Mouse (Mus musculus) neural tube, embryonic 15.5 days (tissue): ENCODE results near the gene Pnpo. TPM values are rescaled to one million over a fixed set of nuclear protein-coding genes. Genes with fewer than 3 reads are reported as not detected.
A peak's percentile ranks its signal among the peaks of the same experiment; 100 is the strongest.

ENCODE experiments used
- ATAC-seq: fragments of 200-750 bp; cut with Nextera tagmentation; 2 replicates; pipeline ENCODE4 v1.8.0; 2017; ENCODE audit warnings: mild to moderate bottlenecking, moderate TSS enrichment, moderate library complexity; ENCODE audit not compliant: low FRiP score
- H3K27ac ChIP-seq: fragments of 300-500 bp; sonication (generic); replicated peaks from 2 replicates; pipeline ENCODE4 v1.5.1; 2015; ENCODE audit warnings: mild to moderate bottlenecking, inconsistent platforms
- H3K27me3 ChIP-seq: fragments of 300-500 bp; sonication (generic); replicated peaks from 2 replicates; pipeline ENCODE4 v1.6.1; 2015; ENCODE audit warnings: inconsistent platforms
- H3K36me3 ChIP-seq: fragments of 300-500 bp; sonication (generic); 2 replicates; pipeline ENCODE4 v1.6.1; 2015; ENCODE audit warnings: inconsistent platforms
- H3K4me1 ChIP-seq: fragments of 300-500 bp; sonication (generic); 2 replicates; pipeline ENCODE4 v1.6.1; 2015; ENCODE audit warnings: inconsistent platforms
- H3K4me2 ChIP-seq: fragments of 300-500 bp; sonication (generic); 2 replicates; pipeline ENCODE4 v1.6.1; 2015; ENCODE audit warnings: inconsistent platforms, mild to moderate bottlenecking, moderate library complexity
- H3K4me3 ChIP-seq: fragments of 300-500 bp; sonication (generic); replicated peaks from 2 replicates; pipeline ENCODE4 v1.5.1; 2015; ENCODE audit warnings: mild to moderate bottlenecking, inconsistent platforms
- H3K9ac ChIP-seq: fragments of 300-500 bp; sonication (generic); replicated peaks from 2 replicates; pipeline ENCODE4 v1.6.1; 2015; ENCODE audit warnings: mild to moderate bottlenecking, inconsistent platforms
- H3K9me3 ChIP-seq: fragments of 300-500 bp; sonication (generic); replicated peaks from 2 replicates; pipeline ENCODE4 v1.6.1; 2016; ENCODE audit warnings: inconsistent platforms
- WGBS: fragments of 180-500 bp; shearing (Covaris S2); methylation state at CpG from one replicate; pipeline ENCODE4 v1.1.7; 2015; ENCODE audit warnings: mixed read lengths; 5-methylcytosine and 5-hydroxymethylcytosine counted together
- polyA plus RNA-seq: library from polyadenylated mRNA; unstranded; fragments of >200 nt; fragmentation: Nextera tagmentation; extraction: Ambion mirVana; gene quantifications from 2 replicates; pipeline ENCODE4 v1.2.1, GENCODE M21; 2015

Gene Pnpo
- 30.8 and 35.8 TPM in 2 replicates for polyA plus RNA-seq

DNA sequence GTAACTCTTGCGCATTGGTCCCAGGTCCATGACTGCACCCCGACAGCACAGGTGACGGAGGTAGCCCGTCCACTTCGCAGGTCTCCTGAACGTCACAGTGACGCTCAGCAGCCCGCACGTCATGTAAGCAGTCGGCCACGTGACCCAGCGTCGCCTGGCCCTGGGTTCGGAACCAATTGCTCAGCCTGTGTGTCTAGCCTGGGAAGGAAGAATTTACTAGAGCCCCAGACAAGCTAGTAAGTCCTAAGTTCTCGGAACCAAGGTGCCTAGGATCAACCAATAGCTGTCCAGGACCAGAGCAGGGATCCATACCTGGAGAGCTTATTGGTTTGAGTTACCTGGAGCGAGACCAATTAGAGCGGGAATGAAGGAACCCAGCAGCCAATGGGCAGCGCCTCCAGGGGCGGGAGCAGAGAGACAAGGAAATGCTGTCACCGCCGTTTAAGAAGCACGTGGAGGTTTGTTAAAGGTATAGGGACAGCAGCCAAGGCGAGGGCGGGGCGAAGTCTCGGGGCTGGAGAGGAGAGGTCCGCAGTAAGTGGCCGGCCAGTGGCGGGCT lies at the start of gene Pnpo:
Gene Pnpo, minus strand, starts transcription at position 241 of the 559 bp plus-strand sequence.
- peak within 1 kb of the TSS; percentile 59 for H3K9ac ChIP-seq
- under 1% methylated on average over 29 of the region's 29 CpGs for WGBS
- peaks cover 24% of the 10 kb centered on the region for H3K4me1 ChIP-seq
- H3K9me3 ChIP-seq = no peaks in the 10 kb centered on the region
- H3K36me3 ChIP-seq = peaks cover 2% of the 10 kb centered on the region; the same call in 1 of the 2 replicates
- H3K27me3 ChIP-seq = no peaks in the 10 kb centered on the region
- ATAC-seq = peak; percentile 97
- peak within 1 kb of the TSS; percentile 91 for H3K4me2 ChIP-seq
- peak within 1 kb of the TSS; percentile 52 for H3K4me3 ChIP-seq
- peak within 1 kb of the TSS; percentile 79 for H3K27ac ChIP-seq

DNA sequence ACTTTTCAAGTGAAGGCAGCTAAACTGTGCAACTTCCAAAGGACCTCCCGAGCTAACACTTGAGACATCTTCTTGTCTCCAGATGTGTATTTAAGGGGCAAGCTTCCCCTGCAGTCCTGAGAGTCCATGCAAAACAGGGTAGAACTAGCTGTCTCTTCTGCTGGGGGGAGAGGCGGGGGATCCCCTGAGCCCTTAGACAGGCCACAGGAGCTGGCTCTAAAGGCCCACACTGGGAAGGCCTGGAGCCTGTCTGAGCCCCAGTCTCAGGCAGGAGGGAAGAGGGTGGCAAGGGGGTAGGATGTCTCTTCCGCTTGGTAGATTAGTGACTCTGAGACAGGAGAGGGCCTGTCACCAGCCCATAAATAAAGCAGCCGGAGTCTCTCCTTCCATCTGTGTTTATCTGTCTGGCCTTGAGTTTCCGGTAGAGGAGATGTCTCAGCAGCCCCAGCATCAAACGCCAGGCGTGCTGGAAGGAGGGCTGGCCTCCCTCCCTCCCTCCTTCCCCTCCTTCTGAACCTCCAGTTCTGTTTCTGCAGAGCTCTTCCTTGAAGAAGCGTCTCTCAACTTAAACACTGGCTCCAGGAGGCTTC lies 49.0 kb upstream of the Pnpo start:
- whole genome bisulfite sequencing = 39% methylated on average over 8 of the region's 8 CpGs

DNA sequence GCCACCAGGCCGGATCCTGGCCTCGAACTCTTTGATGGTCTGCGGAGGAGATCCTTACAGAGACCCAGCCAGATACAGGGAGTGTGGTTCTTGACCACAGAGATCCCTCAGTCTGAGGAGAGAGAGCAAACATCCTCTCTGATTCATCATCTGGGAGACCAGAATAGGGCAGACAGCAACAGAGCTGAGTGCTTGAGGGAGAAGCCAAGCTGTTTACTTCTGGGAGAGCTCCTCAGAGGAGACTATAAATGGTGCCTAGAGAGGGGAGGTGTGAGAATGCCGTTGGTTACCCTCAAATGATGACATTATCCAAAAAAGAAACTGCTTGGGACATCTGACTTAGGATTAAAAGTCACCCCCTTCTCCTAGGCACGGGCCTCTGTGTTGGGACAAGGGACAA lies 47.7 kb upstream of the Pnpo start:
- WGBS = 80% methylated on average over 5 of the region's 5 CpGs
- no peak for ATAC-seq
- peaks cover 14% of the 10 kb centered on the region for H3K27me3 ChIP-seq
- H3K36me3 ChIP-seq = no peaks in the 10 kb centered on the region
- no peaks in the 10 kb centered on the region for H3K9me3 ChIP-seq
- no peak overlapping the region for H3K9ac ChIP-seq
- no peak overlapping the region for H3K27ac ChIP-seq
- H3K4me1 ChIP-seq = peaks cover 15% of the 10 kb centered on the region
- no peak overlapping the region for H3K4me3 ChIP-seq
- no peak overlapping the region for H3K4me2 ChIP-seq

More for the DNA sequence above, 49.0 kb upstream of the Pnpo start:
- Histone ChIP-seq H3K27me3 (0 out of 2 replicates have a peak, but pooled peaks cover 9% of the 10 kb centered on the region), H3K36me3 (no peaks in the 10 kb centered on the region), H3K9ac (no peak overlapping the region), H3K4me1 (peaks cover 18% of the 10 kb centered on the region), H3K27ac (no peak overlapping the region), H3K9me3 (no peaks in the 10 kb centered on the region), H3K4me3 (no peak overlapping the region), H3K4me2 (no peak overlapping the region)
- no peak for ATAC-seq

DNA sequence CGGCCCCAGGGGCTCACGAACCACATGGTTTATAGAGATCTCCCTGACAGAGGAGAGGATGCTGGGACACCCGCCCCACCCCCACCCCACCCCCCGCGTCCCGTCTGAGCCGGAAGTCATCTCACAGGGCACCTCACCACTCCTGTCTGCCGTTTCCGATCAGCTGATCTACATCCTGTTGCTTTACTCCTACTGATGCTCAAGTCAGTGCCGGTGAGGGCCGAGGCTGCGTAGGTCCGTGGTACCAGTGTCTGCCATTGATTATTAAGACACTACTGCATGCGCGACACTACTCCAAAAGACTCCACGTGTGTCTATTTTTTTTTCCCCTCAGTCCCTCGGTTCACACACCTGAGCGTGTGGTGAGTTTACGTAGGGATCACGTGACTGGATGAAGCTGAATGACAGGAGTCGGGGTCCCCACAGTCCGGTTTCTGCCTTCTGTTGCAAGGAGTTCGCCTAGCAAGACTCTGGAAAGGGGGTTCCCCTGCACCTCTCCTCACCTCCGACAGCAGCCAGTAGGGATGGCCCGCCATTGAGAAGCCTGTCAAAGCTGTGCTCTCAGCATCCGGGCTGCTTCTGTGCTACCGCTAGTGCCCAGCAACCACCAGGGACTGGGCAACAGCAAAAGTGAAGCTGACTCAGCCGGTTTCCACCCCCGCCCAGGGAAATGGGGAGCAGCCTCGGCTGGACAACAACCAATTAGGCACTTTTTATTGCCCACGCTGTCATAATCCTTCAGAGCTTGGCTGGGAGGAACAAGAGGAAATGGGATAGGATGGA lies 44.3 kb upstream of the Pnpo start:
- WGBS = 4% methylated on average over 31 of the region's 31 CpGs
- no peaks in the 10 kb centered on the region for H3K9me3 ChIP-seq
- H3K27ac ChIP-seq = peak overlapping the region; percentile 60
- H3K4me3 ChIP-seq = peak overlapping the region; percentile 41
- H3K36me3 ChIP-seq = no peaks in the 10 kb centered on the region
- H3K9ac ChIP-seq = peak overlapping the region; percentile 24
- peaks cover 37% of the 10 kb centered on the region for H3K27me3 ChIP-seq
- H3K4me2 ChIP-seq = peak overlapping the region; percentile 68
- H3K4me1 ChIP-seq = peaks cover 15% of the 10 kb centered on the region
- peak; percentile 76 for ATAC-seq

DNA sequence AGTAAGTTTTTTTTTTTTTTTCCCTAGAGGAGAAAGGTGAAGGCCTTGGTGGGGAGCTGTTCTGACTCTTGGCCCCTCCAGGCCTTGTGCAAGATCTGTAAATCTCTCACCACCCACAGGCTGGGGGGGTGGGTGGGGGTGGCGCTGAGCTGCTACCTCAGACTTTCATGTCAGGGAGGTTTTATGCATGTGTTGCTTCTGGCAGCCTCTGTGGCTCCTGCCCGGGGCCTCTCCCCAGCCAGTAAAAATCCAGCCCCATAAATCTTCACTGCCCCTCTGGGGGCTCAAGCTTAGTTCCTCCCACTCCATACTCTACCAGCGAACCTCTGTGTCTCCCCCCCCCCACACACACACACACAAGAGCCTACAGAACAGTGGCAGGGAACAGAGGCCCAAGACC lies 42.7 kb upstream of the Pnpo start:
- peaks cover 34% of the 10 kb centered on the region for H3K27me3 ChIP-seq
- H3K9ac ChIP-seq = no peak overlapping the region
- no peak overlapping the region for H3K27ac ChIP-seq
- H3K36me3 ChIP-seq = no peaks in the 10 kb centered on the region
- 7% methylated on average over 3 of the region's 3 CpGs for WGBS
- no peak for ATAC-seq
- H3K4me2 ChIP-seq = no peak overlapping the region
- no peak overlapping the region for H3K4me3 ChIP-seq
- H3K9me3 ChIP-seq = no peaks in the 10 kb centered on the region
- peaks cover 17% of the 10 kb centered on the region for H3K4me1 ChIP-seq

DNA sequence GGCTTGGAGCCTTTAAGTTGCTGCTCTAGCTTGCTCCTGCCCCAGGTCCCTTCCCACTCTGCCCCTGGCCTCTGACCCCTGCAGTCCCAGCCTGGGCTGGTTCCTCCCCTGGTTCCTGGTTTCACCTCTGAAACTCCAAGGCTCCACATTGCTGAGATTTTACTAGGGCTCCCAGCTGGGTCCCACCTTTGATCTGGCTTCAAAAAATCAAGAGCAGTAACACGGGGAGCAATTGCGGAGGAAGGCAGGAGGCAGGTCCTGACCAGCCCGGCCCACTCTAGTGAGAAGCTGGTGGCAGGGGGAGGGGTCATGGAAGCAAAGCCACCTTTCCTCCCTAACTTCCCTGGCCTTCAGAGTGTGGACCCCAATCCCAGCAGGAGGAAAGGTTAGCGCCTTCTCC lies 41.1 kb upstream of the Pnpo start:
- Histone ChIP-seq H3K36me3 (no peaks in the 10 kb centered on the region), H3K27me3 (peaks cover 34% of the 10 kb centered on the region), H3K27ac (no peak overlapping the region), H3K9ac (no peak overlapping the region), H3K4me1 (peaks cover 17% of the 10 kb centered on the region), H3K9me3 (no peaks in the 10 kb centered on the region), H3K4me3 (no peak overlapping the region), H3K4me2 (no peak overlapping the region)
- 21% methylated on average over 4 of the region's 4 CpGs for WGBS
- no peak for ATAC-seq

DNA sequence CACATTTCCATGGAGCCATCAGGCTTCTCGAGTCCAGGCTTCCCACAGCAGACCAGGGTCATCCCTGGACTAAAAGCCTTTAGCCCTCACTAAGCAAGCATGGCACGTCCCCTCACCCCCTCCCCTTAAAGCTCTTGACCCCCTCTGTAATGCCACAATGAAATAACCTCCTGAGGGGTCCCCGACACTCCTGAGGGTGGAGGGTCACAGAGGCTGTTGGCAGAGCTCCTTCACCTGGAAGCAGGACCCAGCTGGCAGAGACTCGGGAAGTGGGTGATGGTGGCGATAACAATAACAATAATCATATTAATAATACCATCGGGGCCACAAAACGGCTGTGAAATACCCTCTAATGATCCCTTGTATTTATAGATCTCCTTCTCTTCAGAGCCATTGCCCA lies 39.1 kb upstream of the Pnpo start, which contains the start of gene Sp2:
Gene Sp2, minus strand, starts transcription at position 101 of the 400 bp plus-strand sequence.
- Histone ChIP-seq H3K9me3 (no peaks in the 10 kb centered on the region), H3K27me3 (peaks cover 28% of the 10 kb centered on the region), H3K36me3 (no peaks in the 10 kb centered on the region), H3K27ac (no peak within 1 kb of the TSS), H3K4me1 (peaks cover 18% of the 10 kb centered on the region), H3K9ac (0 out of 2 replicates have a peak within 1 kb of the TSS, but pooled peaks have one; percentile 14), H3K4me2 (peak within 1 kb of the TSS; percentile 22), H3K4me3 (no peak within 1 kb of the TSS; the same call in 1 of the 2 replicates)
- no peak for ATAC-seq
- 36% methylated on average over 7 of the region's 7 CpGs for WGBS

DNA sequence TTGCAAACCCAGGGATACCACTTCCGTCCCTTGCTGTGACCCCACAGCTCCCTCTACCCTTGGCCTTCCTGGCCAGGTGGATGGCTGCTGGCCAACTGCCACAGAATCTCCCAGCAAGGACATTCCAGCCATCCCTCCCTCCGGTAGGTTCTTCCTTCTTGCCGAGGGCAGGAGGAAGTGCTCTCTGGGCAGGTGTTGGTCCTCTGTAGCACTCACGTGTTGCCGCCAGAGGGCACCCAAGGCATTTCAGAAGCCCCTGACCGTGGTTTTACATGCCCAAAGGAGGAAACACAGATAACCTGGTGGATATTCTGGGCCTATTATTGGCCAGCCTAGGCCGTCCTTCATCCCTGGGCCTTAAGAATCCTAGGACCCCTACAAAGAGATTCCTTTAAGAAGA lies 38.6 kb upstream of the Pnpo start:
- ATAC-seq = no peak
- H3K4me3 ChIP-seq = no peak overlapping the region; the same call in 1 of the 2 replicates
- WGBS = 5% methylated on average over 7 of the region's 7 CpGs
- no peak overlapping the region for H3K27ac ChIP-seq
- peak overlapping the region; percentile 22 for H3K4me2 ChIP-seq
- no peaks in the 10 kb centered on the region for H3K9me3 ChIP-seq
- 0 out of 2 replicates have a peak overlapping the region, but pooled peaks have one; percentile 14 for H3K9ac ChIP-seq
- peaks cover 28% of the 10 kb centered on the region for H3K27me3 ChIP-seq
- H3K36me3 ChIP-seq = no peaks in the 10 kb centered on the region
- peaks cover 13% of the 10 kb centered on the region for H3K4me1 ChIP-seq

DNA sequence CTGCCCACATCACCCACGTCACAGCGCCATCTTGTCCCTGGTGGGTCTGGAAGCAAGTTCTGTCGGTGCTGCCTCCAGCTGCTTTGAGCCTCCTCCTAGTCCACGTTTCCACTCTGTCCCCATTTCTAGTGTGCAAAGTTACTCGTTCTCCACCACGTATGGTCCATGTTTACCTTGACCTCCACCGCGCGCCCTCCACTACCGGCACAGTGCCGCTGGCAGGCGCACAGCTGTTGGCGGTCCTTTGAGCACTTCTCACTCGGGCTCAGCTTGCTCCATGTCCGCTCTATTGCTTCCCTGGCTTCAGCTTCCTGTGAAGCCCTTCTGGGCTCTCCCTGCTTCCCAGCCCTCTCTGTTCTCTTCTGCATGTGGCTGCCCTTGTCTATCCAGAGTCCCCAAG lies 37.7 kb upstream of the Pnpo start:
- no peak overlapping the region for H3K9ac ChIP-seq
- H3K9me3 ChIP-seq = no peaks in the 10 kb centered on the region
- H3K4me3 ChIP-seq = no peak overlapping the region
- peaks cover 15% of the 10 kb centered on the region for H3K4me1 ChIP-seq
- H3K4me2 ChIP-seq = no peak overlapping the region
- H3K27me3 ChIP-seq = peaks cover 23% of the 10 kb centered on the region; the same call in 1 of the 2 replicates
- H3K36me3 ChIP-seq = no peaks in the 10 kb centered on the region
- no peak overlapping the region for H3K27ac ChIP-seq
- ATAC-seq = no peak
- WGBS = 79% methylated on average over 15 of the region's 15 CpGs

DNA sequence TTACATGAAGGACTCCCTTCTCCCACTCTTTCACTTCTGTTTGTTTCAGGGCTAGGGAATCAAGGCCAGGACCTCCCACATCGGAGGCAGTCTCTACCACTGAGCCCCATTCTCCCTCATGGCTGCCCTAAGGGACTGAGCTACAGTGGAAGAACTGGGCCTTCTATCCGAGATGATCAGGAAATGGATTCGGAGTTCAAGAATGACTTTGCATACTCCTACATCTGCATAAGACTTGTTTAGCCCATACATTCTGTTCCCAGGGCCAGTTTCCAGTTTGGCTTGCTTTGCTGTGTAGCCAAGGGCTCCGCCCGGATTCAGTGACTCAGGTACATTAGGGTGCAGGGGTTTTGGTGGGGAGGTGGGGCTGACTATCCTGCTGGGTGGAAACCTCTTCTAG lies 36.2 kb upstream of the Pnpo start:
- Histone ChIP-seq H3K4me2 (no peak overlapping the region), H3K9ac (no peak overlapping the region), H3K36me3 (no peaks in the 10 kb centered on the region), H3K4me3 (no peak overlapping the region), H3K9me3 (no peaks in the 10 kb centered on the region), H3K4me1 (peaks cover 29% of the 10 kb centered on the region), H3K27me3 (peaks cover 12% of the 10 kb centered on the region; the same call in 1 of the 2 replicates), H3K27ac (no peak overlapping the region)
- WGBS = 81% methylated on average over 5 of the region's 5 CpGs
- ATAC-seq = no peak

DNA sequence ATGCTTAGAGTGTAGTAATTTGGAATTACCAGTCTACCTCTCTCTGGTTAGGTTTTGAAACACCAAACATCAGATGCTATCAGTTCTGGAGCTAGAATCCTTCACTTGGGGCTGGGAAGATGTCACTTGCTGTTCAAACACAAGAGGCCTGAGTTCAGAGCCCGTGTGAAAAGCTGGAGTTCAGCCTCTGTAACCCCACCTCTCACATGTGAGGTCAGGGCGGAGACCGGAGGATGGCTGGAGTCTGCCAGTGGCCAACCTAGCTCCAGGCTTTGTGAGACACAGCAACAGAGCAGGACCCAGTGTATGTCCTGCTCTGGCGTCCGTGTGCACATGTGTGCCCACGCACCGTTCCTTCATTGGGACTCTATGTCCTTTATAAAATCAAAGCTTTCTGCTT lies 35.5 kb upstream of the Pnpo start:
- no peak overlapping the region for H3K27ac ChIP-seq
- no peak for ATAC-seq
- H3K9me3 ChIP-seq = no peaks in the 10 kb centered on the region
- H3K9ac ChIP-seq = no peak overlapping the region
- no peaks in the 10 kb centered on the region for H3K36me3 ChIP-seq
- peaks cover 34% of the 10 kb centered on the region for H3K4me1 ChIP-seq
- WGBS = 86% methylated on average over 7 of the region's 7 CpGs
- peaks cover 6% of the 10 kb centered on the region; the same call in 1 of the 2 replicates for H3K27me3 ChIP-seq
- H3K4me3 ChIP-seq = no peak overlapping the region
- no peak overlapping the region for H3K4me2 ChIP-seq
